Mouse (Mus musculus) testis, adult 2 months (tissue): ENCODE data around the gene Cyba.

ENCODE experiments used
- CTCF ChIP-seq: fragments of 200-500 bp; IDR thresholded peaks from 2 replicates; pipeline ENCODE4 v1.5.1; 2012; ENCODE audit warnings: low read depth, mild to moderate bottlenecking, inconsistent platforms, low read length, moderate library complexity; ENCODE audit not compliant: control insufficient read depth, insufficient read depth, insufficient replicate concordance
- POLR2A ChIP-seq: fragments of 200-500 bp; IDR thresholded peaks from 2 replicates; pipeline ENCODE4 v1.6.1; 2012; ENCODE audit warnings: low read depth, mild to moderate bottlenecking, inconsistent platforms, low read length, moderate library complexity; ENCODE audit not compliant: control insufficient read depth

DNA sequence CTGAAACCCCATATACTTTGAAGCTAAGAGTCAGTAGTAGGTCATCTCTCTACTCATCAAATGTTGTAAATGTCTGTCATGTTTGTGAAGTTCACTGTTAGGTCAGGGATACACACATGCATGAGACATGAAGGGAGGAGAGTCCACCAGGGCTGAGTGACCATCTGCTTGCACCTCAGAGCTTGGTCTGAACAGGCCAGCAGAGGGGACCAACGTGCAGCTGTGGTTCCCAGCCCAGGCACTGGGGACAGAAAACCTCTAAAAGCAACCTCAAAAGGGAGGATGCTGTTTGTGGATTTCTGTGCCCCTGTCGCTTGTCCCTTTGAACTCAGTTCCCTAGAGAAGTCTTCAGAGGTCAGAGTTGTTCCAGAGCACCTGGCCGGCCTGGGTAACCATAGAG lies 12.5 kb upstream of the Cyba start:
- TF ChIP-seq CTCF (no peak; the same call in 1 of the 2 replicates), POLR2A (no peak)
